Mouse (Mus musculus): Measurements from ENCODE around the gene Armcx6.
"Not testable (repeated sequence)": the region's sequence is repeated elsewhere in the genome, so short reads cannot be mapped to it uniquely, and the experiment has no call there.

Armcx6 gene

DNA sequence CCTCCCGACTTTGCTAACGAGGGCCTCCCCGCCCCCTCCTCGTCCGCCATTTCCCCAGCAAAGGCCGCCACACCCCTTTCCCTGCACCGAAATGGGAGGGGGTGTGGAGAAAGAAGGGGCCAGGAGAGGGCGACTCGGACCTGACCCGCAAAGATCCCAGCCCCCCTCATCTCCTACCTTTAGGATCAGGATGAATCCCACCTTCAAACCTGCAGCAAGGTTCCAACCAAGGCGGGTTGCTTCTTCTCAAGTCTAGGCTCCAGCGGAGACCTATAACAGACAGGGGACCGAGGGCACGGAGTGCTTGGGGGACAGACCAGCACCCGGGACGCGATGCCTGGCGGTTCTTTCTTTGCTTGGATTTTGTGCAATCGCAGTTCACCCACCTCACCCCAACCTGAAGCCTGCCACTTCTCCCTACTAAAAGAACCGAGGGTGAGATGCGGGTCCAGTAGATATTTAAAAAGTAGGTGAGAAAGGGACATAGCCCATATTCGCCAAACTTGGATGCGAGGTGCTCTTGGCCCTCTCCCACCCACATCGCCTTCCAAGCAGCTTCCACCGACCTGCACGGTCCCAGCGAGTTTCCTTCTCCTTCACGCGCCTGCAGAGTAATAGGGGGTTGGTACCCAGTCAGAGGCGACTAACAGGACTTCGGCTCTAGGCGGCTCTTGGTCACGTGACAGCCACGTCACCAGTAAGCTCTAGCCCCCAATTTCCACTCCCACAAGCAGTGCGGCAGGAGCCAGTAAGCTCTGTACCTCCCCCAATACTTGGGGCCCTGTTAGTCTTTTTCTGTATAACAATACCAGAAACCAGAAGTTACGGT is at the start of gene Armcx6:
Gene Armcx6, minus strand, starts transcription at position 654 of the 829 bp plus-strand sequence.
- DNase-seq (ENCODE audit: low read depth, low spot score): peak; percentile 75

DNA sequence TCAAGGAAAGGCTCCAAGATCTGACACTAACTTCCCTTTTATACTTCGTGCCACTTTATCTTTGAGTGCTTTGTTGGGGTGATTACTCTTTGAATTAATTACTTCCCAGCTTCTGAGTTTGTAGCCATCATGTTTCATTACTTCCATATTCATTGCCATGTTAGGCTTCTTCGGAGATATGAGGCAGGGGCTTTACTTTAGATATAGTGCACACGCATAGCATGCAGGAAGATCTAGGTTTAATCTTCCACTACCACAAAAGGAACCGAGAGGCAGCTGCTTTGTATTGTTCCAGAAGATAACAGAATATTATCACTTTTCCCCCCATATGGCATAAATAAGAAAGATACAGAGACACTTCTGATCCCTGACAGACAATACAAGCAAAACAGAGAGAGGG is 36.5 kb upstream of the Armcx6 start:
- DNase-seq (ENCODE audit: low read depth, low spot score): no peak

GRCm38 (mm10) chrX:134763428-134764198 is 12.4 kb upstream of the Armcx6 start:
- not testable (repeated sequence) for DNase-seq (ENCODE audit: low read depth, low spot score)

DNA sequence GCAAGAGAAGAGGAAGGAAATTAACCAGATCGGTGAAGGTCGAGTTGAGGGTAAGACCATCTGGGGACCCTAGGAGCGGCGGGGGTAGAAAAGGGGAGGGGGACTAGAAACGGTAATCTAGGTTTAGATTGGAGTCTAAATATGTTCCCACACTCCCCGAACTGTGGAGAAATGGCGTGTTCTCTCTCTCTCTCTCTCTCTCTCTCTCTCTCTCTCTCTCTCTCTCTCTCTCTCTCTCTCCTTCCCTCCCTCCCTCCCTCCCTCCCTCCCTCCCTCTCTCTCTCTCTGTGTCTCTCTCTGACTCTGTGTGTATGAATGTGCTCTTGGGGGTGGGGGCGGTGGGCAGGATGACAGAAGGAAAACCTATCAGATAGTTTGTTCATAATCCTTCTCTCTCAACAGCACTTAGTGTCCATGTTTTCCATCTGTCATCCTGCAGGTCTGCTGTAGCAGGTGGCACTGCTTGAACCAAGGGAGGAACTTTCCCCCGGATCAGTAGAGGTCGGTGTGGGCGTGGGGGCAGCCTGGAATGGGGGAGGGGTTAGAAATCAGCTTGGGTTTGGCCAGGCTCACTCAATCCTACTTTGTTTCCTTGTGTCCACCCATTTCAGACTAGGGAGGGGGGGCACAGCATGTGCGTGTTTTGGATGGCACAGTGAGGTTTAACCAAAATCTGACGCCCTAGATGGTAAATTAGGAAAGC is 6.2 kb upstream of the Armcx6 start:
- no peak for DNase-seq (ENCODE audit: low read depth, low spot score)

GRCm38 (mm10) chrX:134756434-134757292 is 5.4 kb upstream of the Armcx6 start, which contains the start of gene Armcx3:
Armcx3 (plus strand) TSS chrX:134756595.
- peak; percentile 68 for DNase-seq (ENCODE audit: low read depth, low spot score)

GRCm38 (mm10) chrX:134752584-134752983 is 1.4 kb upstream of the Armcx6 start:
- peak; percentile 62 for DNase-seq (ENCODE audit: low read depth, low spot score)

DNA sequence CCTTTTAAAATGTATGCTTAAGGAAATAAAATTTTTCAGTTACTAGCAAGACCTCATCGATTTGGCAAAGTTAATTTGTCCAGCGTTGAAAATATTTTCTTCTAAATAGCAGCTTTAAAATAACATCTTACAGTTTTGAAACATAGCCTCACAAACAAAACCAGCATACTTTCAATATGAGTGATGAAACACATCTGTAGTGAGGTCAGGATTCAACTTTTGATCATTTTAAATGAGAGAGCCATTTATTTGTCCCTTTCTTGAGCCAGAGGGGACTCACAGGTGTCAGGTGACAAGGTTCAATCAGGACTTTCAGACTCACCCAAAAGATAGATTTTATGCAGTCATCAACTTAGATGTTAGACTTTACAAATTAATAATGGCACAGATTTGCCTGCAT is 693 bp upstream of the Armcx6 start:
- no peak for DNase-seq (ENCODE audit: low read depth, low spot score)

DNA sequence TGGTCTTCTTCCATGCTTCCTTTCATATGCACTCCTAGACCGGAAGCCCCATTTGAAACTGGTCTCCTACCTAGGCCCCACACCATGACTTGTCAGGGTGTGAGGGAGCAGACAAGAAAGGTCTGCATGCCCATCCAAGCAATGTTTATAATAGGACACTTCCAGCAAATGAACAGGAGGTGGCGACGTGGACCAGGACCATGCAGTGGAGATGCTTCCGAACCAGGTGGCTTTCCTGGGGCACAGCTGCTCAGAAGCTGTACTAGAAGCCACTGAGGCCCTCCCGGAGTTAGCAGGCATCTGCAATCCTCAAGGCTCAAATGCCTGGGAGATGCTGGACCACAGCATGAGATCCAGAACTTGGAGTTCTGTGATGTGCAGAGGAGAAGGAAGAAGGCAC is 4.8 kb downstream of the Armcx6 start:
- DNase-seq (ENCODE audit: low read depth, low spot score): no peak

- no peak for DNase-seq (ENCODE audit: low read depth, low spot score)
Measured at GRCm38 (mm10) chrX:134741862-134742261, 9.4 kb downstream of the Armcx6 start.

- no peak for DNase-seq (ENCODE audit: low read depth, low spot score)
Measured at GRCm38 (mm10) chrX:134739160-134739559, 12.1 kb downstream of the Armcx6 start.

GRCm38 (mm10) chrX:134737796-134738195 is 13.4 kb downstream of the Armcx6 start:
- no peak for DNase-seq (ENCODE audit: low read depth, low spot score)

GRCm38 (mm10) chrX:134729778-134730177 is 21.4 kb downstream of the Armcx6 start:
- no peak for DNase-seq (ENCODE audit: low read depth, low spot score)

DNA sequence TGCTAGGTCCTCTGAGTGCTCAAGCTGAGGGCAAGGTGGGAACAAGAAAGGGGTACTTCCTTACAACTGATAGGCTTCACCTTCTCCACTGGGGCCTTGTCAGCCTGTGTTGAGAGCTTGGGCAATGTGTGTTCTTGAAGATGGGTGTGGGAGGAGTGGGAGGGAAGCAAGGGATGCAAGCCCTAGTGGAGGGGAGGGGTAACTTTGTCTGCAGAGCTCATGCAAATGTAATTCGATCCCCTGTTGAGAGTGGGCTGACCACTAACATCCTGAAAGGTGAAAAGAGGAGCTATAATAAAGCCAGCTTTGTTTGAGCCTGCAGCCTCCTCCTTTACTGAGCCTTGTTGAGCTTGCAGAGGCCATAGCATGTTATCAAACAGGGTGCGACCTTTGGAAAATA is 27.5 kb downstream of the Armcx6 start:
- DNase-seq (ENCODE audit: low read depth, low spot score): not testable (repeated sequence)

DNA sequence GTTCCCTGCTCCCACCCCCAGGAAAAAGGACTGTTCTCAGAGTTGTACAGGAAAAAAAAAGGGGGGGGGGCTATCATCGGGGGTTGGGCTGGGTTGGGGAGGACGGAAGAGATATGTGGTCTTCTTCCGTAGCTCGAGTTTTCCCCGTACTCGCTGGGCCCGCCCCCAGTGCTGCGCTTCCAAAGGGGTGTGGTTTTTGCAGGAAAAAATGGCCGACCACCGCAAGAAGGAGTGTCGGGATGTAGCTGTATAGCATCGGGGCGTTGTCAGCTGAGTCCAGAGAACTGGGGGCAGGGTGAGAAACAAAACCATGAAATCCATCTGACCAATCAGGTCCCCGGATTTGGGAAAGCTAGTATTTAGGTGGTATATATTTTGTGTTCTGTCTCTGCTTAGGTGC is 32.7 kb downstream of the Armcx6 start:
- peak; percentile 2 for DNase-seq (ENCODE audit: low read depth, low spot score)

- peak; percentile 22 for DNase-seq (ENCODE audit: low read depth, low spot score)
Measured at GRCm38 (mm10) chrX:134717752-134718308, 33.4 kb downstream of the Armcx6 start, which contains the start of gene Armcx1. Armcx1 (plus strand) TSS chrX:134717963.

GRCm38 (mm10) chrX:134716863-134717262 is 34.4 kb downstream of the Armcx6 start:
- DNase-seq (ENCODE audit: low read depth, low spot score): no peak
